Mouse (Mus musculus) large intestine, adult 2 months (tissue): ENCODE measurements around the gene Ciita. TPM values are rescaled to one million over a fixed set of nuclear protein-coding genes. Genes with fewer than 3 reads are reported as not detected.

Source experiments
- DNase-seq: peaks from one replicate; pipeline ENCODE4 v3.0.0-alpha.2; 2012; ENCODE audit warnings: low read depth, low spot score
- WGBS: fragments of 180-500 bp; shearing (Covaris S2); methylation state at CpG from one replicate; pipeline ENCODE4 v1.1.7; 2018; 5-methylcytosine and 5-hydroxymethylcytosine counted together
- polyA plus RNA-seq: library from polyadenylated mRNA; depleted of rRNA; stranded (reverse); fragments of >200 nt; gene quantifications from 2 replicates; pipeline ENCODE4 v1.2.3, GENCODE M21; 2012

Gene Ciita
- polyA plus RNA-seq, 1 experiment: 18.1 TPM

- no peak for DNase-seq
- WGBS: 52% methylated on average over 6 of the region's 6 CpGs
Measured at GRCm38 (mm10) chr16:10508691-10509090, 28.8 kb downstream of the Ciita start.

- DNase-seq: no peak
- WGBS: 35% methylated on average over 14 of the region's 14 CpGs
Measured at GRCm38 (mm10) chr16:10510477-10511133, 30.7 kb downstream of the Ciita start.

- no peak for DNase-seq
- WGBS: 76% methylated on average over 12 of the region's 12 CpGs
Measured at GRCm38 (mm10) chr16:10511134-10511520, 31.3 kb downstream of the Ciita start.

- 87% methylated on average over 12 of the region's 12 CpGs for WGBS
- DNase-seq: no peak
Measured at GRCm38 (mm10) chr16:10515953-10516572, 36.2 kb downstream of the Ciita start.

- DNase-seq: no peak
- 61% methylated on average over 5 of the region's 5 CpGs for WGBS
Measured at GRCm38 (mm10) chr16:10518030-10518429, 38.2 kb downstream of the Ciita start.

GRCm38 (mm10) chr16:10520908-10521614, 41.2 kb downstream of the Ciita start:
- 44% methylated on average over 2 of the region's 2 CpGs for WGBS
- DNase-seq: no peak

- WGBS: 90% methylated on average over 1 of the region's 1 CpGs
- DNase-seq: no peak
Measured at GRCm38 (mm10) chr16:10522811-10523210, 43.0 kb downstream of the Ciita start.

GRCm38 (mm10) chr16:10523650-10524049, 43.8 kb downstream of the Ciita start:
- WGBS: 91% methylated on average over 8 of the region's 8 CpGs
- DNase-seq: no peak

GRCm38 (mm10) chr16:10524866-10525609, 45.2 kb downstream of the Ciita start:
- WGBS: 62% methylated on average over 4 of the region's 4 CpGs
- no peak for DNase-seq

- no peak for DNase-seq
- 35% methylated on average over 2 of the region's 2 CpGs for WGBS
Measured at GRCm38 (mm10) chr16:10525610-10525980, 45.7 kb downstream of the Ciita start.

- WGBS: 74% methylated on average over 6 of the region's 6 CpGs
- no peak for DNase-seq
Measured at GRCm38 (mm10) chr16:10527046-10527644, 47.3 kb downstream of the Ciita start.

- 92% methylated on average over 3 of the region's 3 CpGs for WGBS
- DNase-seq: no peak
Measured at GRCm38 (mm10) chr16:10528382-10528781, 48.5 kb downstream of the Ciita start.

GRCm38 (mm10) chr16:10530179-10530578, 50.3 kb downstream of the Ciita start:
- WGBS: 98% methylated on average over 4 of the region's 4 CpGs
- no peak for DNase-seq

GRCm38 (mm10) chr16:10533781-10534180, 53.9 kb downstream of the Ciita start:
- WGBS: 91% methylated on average over 4 of the region's 4 CpGs
- no peak for DNase-seq

GRCm38 (mm10) chr16:10534567-10534966, 54.7 kb downstream of the Ciita start:
- WGBS: 52% methylated on average over 7 of the region's 7 CpGs
- no peak for DNase-seq

- 65% methylated on average over 5 of the region's 5 CpGs for WGBS
- DNase-seq: no peak
Measured at GRCm38 (mm10) chr16:10536323-10536722, 56.5 kb downstream of the Ciita start.

GRCm38 (mm10) chr16:10536961-10537360, 57.1 kb downstream of the Ciita start:
- DNase-seq: no peak
- WGBS: 55% methylated on average over 3 of the region's 3 CpGs

GRCm38 (mm10) chr16:10540763-10541597, 61.1 kb downstream of the Ciita start:
- no peak for DNase-seq
- whole genome bisulfite sequencing: 49% methylated on average over 16 of the region's 16 CpGs

GRCm38 (mm10) chr16:10541598-10541930, 61.7 kb downstream of the Ciita start:
- no peak for DNase-seq
- 5% methylated on average over 7 of the region's 7 CpGs for WGBS
